Comparison of ENCODE assay signal across 9 mouse cellular contexts in genomic region chr5:28167611-28168252, GRCm38 (mm10). TPM values are rescaled to one million over a fixed set of nuclear protein-coding genes. Genes with fewer than 3 reads are reported as not detected.
DNase-seq lines count a peak whose midpoint lies in the region; ATAC-seq and TF ChIP-seq lines count a peak whose summit lies in the region.
"Had no signal": no experiment of that assay in that cellular context is flagged by ENCODE, and none has a peak within 500 bp of the region (broad histone marks: within the 10 kb centered on the region; RNA-seq: fewer than 3 reads in every experiment).

No protein-coding gene starts in this region.

- no peak for TF ChIP-seq EP300 in heart, postnatal 0 days (IDR thresholded peaks at IDR 0.05; ENCODE audit: low read depth)

- H3K27me3 ChIP-seq in heart, embryonic 13.5 days (replicated peaks), result peaks cover 97% of the 10 kb centered on the region
- peaks cover 97% of the 10 kb centered on the region for H3K27me3 ChIP-seq in heart, postnatal 0 days (ENCODE audit: control insufficient read depth, insufficient read depth, low read length)
- H3K27me3 ChIP-seq in forebrain, embryonic 12.5 days, result peaks cover 96% of the 10 kb centered on the region

- ATAC-seq in heart, embryonic 13.5 days (ENCODE audit: extremely low read depth, insufficient number of reproducible peaks, low FRiP score, low TSS enrichment), result no peak
- ATAC-seq in heart, postnatal 0 days (ENCODE audit: insufficient read depth, low read depth), result no peak
- ATAC-seq in megakaryocyte, adult 5-6 weeks (ENCODE audit: poor library complexity, severe bottlenecking), result peak; percentile 23; the same call in 1 of the 2 replicates
- no peak for ATAC-seq in forebrain, embryonic 12.5 days (ENCODE audit: low FRiP score)

- TF ChIP-seq CTCF in bone marrow macrophage, adult 2 months (IDR thresholded peaks at IDR 0.05; ENCODE audit: low read depth, low read length), result no peak
- no peak for TF ChIP-seq CTCF in heart, postnatal 0 days (IDR thresholded peaks at IDR 0.05; ENCODE audit: low read depth)

- peaks cover 37% of the 10 kb centered on the region for H3K4me1 ChIP-seq in heart, embryonic 13.5 days
- H3K4me1 ChIP-seq in bone marrow macrophage, adult 2 months (ENCODE audit: control insufficient read depth, insufficient read depth, low read length), result 0 out of 2 replicates have a peak, but pooled peaks cover 2% of the 10 kb centered on the region
- peaks cover 6% of the 10 kb centered on the region for H3K4me1 ChIP-seq in heart, postnatal 0 days (ENCODE audit: control insufficient read depth, insufficient read depth)
- H3K4me1 ChIP-seq in forebrain, embryonic 12.5 days, result peaks cover 23% of the 10 kb centered on the region

- no peaks in the 10 kb centered on the region for H3K36me3 ChIP-seq in heart, embryonic 13.5 days
- no peaks in the 10 kb centered on the region for H3K36me3 ChIP-seq in heart, postnatal 0 days (replicated peaks; ENCODE audit: control insufficient read depth, insufficient read depth, low read length)
- H3K36me3 ChIP-seq in forebrain, embryonic 12.5 days (replicated peaks), result no peaks in the 10 kb centered on the region

- H3K4me2 ChIP-seq in heart, embryonic 13.5 days, result peak overlapping the region; percentile 44
- H3K4me2 ChIP-seq in heart, postnatal 0 days (ENCODE audit: low read depth, low read length), result peak overlapping the region; percentile 49
- no peak overlapping the region for H3K4me2 ChIP-seq in forebrain, embryonic 12.5 days

- H3K9ac ChIP-seq in heart, embryonic 13.5 days, result no peak overlapping the region
- H3K9ac ChIP-seq in heart, postnatal 0 days (replicated peaks; ENCODE audit: low read depth, low read length), result no peak overlapping the region
- no peak overlapping the region for H3K9ac ChIP-seq in forebrain, embryonic 12.5 days

- no peaks in the 10 kb centered on the region for H3K9me3 ChIP-seq in heart, embryonic 13.5 days
- H3K9me3 ChIP-seq in heart, postnatal 0 days (replicated peaks; ENCODE audit: control insufficient read depth, low read length), result no peaks in the 10 kb centered on the region
- H3K9me3 ChIP-seq in forebrain, embryonic 12.5 days, result no peaks in the 10 kb centered on the region

- H3K4me3 ChIP-seq in heart, embryonic 13.5 days, result peak overlapping the region; percentile 35
- peak overlapping the region; percentile 39 for H3K4me3 ChIP-seq in bone marrow macrophage, adult 2 months (ENCODE audit: insufficient read depth, low read length)
- H3K4me3 ChIP-seq in heart, postnatal 0 days (ENCODE audit: low read depth, low read length), result peak overlapping the region; percentile 39
- H3K4me3 ChIP-seq in forebrain, embryonic 12.5 days (replicated peaks), result no peak overlapping the region

- intact Hi-C loops in heart, postnatal 14 days (cut with DNase I), result loop anchor here (5.0 kb wide), 1 partner anchor 45 kb away; no protein-coding TSS in a partner anchor

- no peak overlapping the region for H3K27ac ChIP-seq in heart, embryonic 13.5 days (replicated peaks)
- no peak overlapping the region for H3K27ac ChIP-seq in bone marrow macrophage, adult 2 months (ENCODE audit: insufficient read depth, low read depth, low read length)
- no peak overlapping the region for H3K27ac ChIP-seq in heart, postnatal 0 days (ENCODE audit: low read depth)
- H3K27ac ChIP-seq in forebrain, embryonic 12.5 days, result no peak overlapping the region

- WGBS in heart, embryonic 13.5 days, result 2% methylated on average over 29 of the region's 29 CpGs
- WGBS in heart, postnatal 0 days, result 4% methylated on average over 29 of the region's 29 CpGs
- under 1% methylated on average over 29 of the region's 29 CpGs for whole genome bisulfite sequencing in forebrain, embryonic 12.5 days

- TF ChIP-seq POLR2A in bone marrow macrophage, adult 2 months (IDR thresholded peaks at IDR 0.05; ENCODE audit: borderline replicate concordance, low read depth, low read length), result no peak

- no peak for DNase-seq in heart, postnatal 14 days
- DNase-seq in heart, postnatal 0 days (ENCODE audit: low spot score), result no peak
- DNase-seq in right cerebral cortex, postnatal 4 days, result no peak
- no peak for DNase-seq in ovary, adult 18-20 months (ENCODE audit: low spot score)

RNA-seq across cellular contexts. Expression of gene En2, which starts 2.2 kb away (rescaled TPM):
- polyA plus RNA-seq in heart, embryonic 13.5 days (2015; fragmentation: Nextera tagmentation; extraction: Ambion mirVana), result not detected in 2 replicates
- total RNA-seq in heart, postnatal 14 days (2021), result not detected
- polyA plus RNA-seq in bone marrow macrophage, adult 2 months (2012; ENCODE audit: insufficient read depth, insufficient read length, missing spikeins), result not detected in 2 replicates
- total RNA-seq in heart, postnatal 0 days (2014; rRNA removed; ENCODE audit: low replicate concordance), result not detected in 2 replicates
- not detected in 2 replicates for polyA plus RNA-seq in heart, postnatal 0 days (2015; fragmentation: Nextera tagmentation; extraction: Ambion mirVana)
- total RNA-seq in megakaryocyte, adult 5-6 weeks (2015), result not detected in 2 replicates
- not detected in 2 replicates for total RNA-seq in megakaryocyte, adult 5-6 weeks (2017)
- not detected in 2 replicates for polyA plus RNA-seq in forebrain, embryonic 12.5 days (2016; fragmentation: Nextera tagmentation; extraction: Ambion mirVana)
- total RNA-seq: hematopoietic stem cell, adult 5-6 weeks had no signal
